Comparison of ENCODE assay signal across 9 mouse cellular contexts in the genomic region with DNA sequence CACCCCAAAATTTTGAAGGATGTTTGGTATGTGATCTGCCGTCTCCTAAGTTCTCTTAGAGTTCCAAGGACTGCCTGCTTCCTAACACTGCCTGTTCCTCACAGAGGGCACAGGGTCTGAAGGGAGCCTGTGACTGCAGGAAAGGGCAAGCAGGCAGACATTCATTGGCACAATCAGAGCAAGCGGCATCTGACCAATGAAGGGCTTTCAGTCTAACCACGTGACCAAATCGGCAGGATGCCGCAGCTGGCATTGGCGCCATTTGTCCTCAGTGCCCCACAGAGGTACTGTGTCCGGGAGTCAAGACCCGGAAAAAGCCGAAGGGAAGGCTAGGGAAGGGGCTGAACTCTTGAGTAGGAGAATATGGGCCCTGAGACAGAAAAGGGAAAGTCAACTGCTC. TPM values are rescaled to one million over a fixed set of nuclear protein-coding genes. Genes with fewer than 3 reads are reported as not detected.
A peak's percentile ranks its signal among the peaks of the same experiment; 100 is the strongest.
DNase-seq lines count a peak whose midpoint lies in the region; ATAC-seq and TF ChIP-seq lines count a peak whose summit lies in the region.
"Had no signal": no experiment of that assay in that cellular context is flagged by ENCODE, and none has a peak within 500 bp of the region (broad histone marks: within the 10 kb centered on the region; RNA-seq: fewer than 3 reads in every experiment).

No protein-coding gene starts in this region.

- peak overlapping the region; percentile 39; the same call in 1 of the 2 replicates for H3K27ac ChIP-seq in layer of hippocampus, adult 2 months
- no peak overlapping the region for H3K27ac ChIP-seq in forebrain, embryonic 11.5 days (ENCODE audit: low read depth, low read length)
- peak overlapping the region; percentile 64 for H3K27ac ChIP-seq in liver, embryonic 16.5 days (ENCODE audit: low read length)

- ATAC-seq in forebrain, embryonic 11.5 days (replicated peaks; ENCODE audit: low FRiP score), result peak; percentile 43
- ATAC-seq in liver, embryonic 16.5 days (ENCODE audit: low read depth), result no peak

- no peak overlapping the region for H3K4me2 ChIP-seq in forebrain, embryonic 11.5 days (ENCODE audit: low read depth, low read length, severe bottlenecking)
- no peak overlapping the region for H3K4me2 ChIP-seq in liver, embryonic 16.5 days (ENCODE audit: low read depth, low read length)

- H3K9ac ChIP-seq in forebrain, embryonic 11.5 days (ENCODE audit: low read length), result no peak overlapping the region
- H3K9ac ChIP-seq in liver, embryonic 16.5 days (ENCODE audit: low read depth, low read length), result no peak overlapping the region

- no peak for DNase-seq in layer of hippocampus, adult 2 months (ENCODE audit: low spot score in 2 of 2)
- DNase-seq in layer of hippocampus, postnatal 14 days (ENCODE audit: low spot score in 2 of 2), result no peak
- peak; percentile 67 for DNase-seq in brain, embryonic 14.5 days (ENCODE audit: low read depth)
- no peak for DNase-seq in forebrain, embryonic 11.5 days (ENCODE audit: low spot score)
- no peak for DNase-seq in adrenal gland, postnatal 36 days
- no peak for DNase-seq in thymus, postnatal 0 days (ENCODE audit: low spot score)
- DNase-seq in gastrocnemius, postnatal 4 days (ENCODE audit: low spot score in 2 of 2), result no peak

- H3K4me3 ChIP-seq in layer of hippocampus, adult 2 months, result no peak overlapping the region
- H3K4me3 ChIP-seq in forebrain, embryonic 11.5 days (ENCODE audit: low read depth, low read length), result no peak overlapping the region
- H3K4me3 ChIP-seq in liver, embryonic 16.5 days (ENCODE audit: low read depth, low read length), result no peak overlapping the region

- WGBS in forebrain, embryonic 11.5 days, result 62% methylated on average over 9 of the region's 9 CpGs
- 53% methylated on average over 9 of the region's 9 CpGs for WGBS in liver, embryonic 16.5 days (ENCODE audit: insufficient replicate concordance)

- TF ChIP-seq POLR2A in brain, embryonic 14.5 days (IDR thresholded peaks at IDR 0.05; ENCODE audit: borderline replicate concordance, extremely low read depth, insufficient read depth, insufficient read length, poor library complexity, severe bottlenecking), result no peak

- no peaks in the 10 kb centered on the region for H3K4me1 ChIP-seq in forebrain, embryonic 11.5 days (replicated peaks; ENCODE audit: control insufficient read depth, insufficient read depth, low read length)
- H3K4me1 ChIP-seq in liver, embryonic 16.5 days (ENCODE audit: control insufficient read depth, low read depth, low read length), result peaks cover 8% of the 10 kb centered on the region

- no peaks in the 10 kb centered on the region for H3K9me3 ChIP-seq in forebrain, embryonic 11.5 days (ENCODE audit: control insufficient read depth, low read length)
- no peaks in the 10 kb centered on the region for H3K9me3 ChIP-seq in liver, embryonic 16.5 days (replicated peaks; ENCODE audit: control insufficient read depth, low read length)

- H3K27me3 ChIP-seq in forebrain, embryonic 11.5 days (ENCODE audit: control insufficient read depth, insufficient read depth, low read length), result no peaks in the 10 kb centered on the region
- no peaks in the 10 kb centered on the region for H3K27me3 ChIP-seq in liver, embryonic 16.5 days (ENCODE audit: control insufficient read depth, insufficient read depth, low read depth, low read length)

- no peaks in the 10 kb centered on the region for H3K36me3 ChIP-seq in forebrain, embryonic 11.5 days (ENCODE audit: control insufficient read depth, insufficient read depth, low read length)
- H3K36me3 ChIP-seq in liver, embryonic 16.5 days (ENCODE audit: control insufficient read depth, insufficient read depth), result no peaks in the 10 kb centered on the region

- no peak for TF ChIP-seq CTCF in layer of hippocampus, adult 2 months (conservative IDR thresholded peaks at IDR 0.05)
- TF ChIP-seq CTCF in brain, embryonic 14.5 days (IDR thresholded peaks at IDR 0.05; ENCODE audit: borderline replicate concordance, extremely low read depth, insufficient read depth, insufficient read length), result no peak

RNA-seq across cellular contexts. Expression of a gene that starts 2.5 kb away (rescaled TPM):
- total RNA-seq in layer of hippocampus, adult 2 months (2021), result 1 to 10 TPM in 1 of 2 experiments, under 1 TPM in 1; 0.83 to 1.5 TPM
- under 1 TPM in 1 of 2 experiments, not detected in 1; 0.94 TPM for total RNA-seq in layer of hippocampus, postnatal 14 days (2021)
- 0.10 and 0.12 TPM in 2 replicates for polyA plus RNA-seq in brain, embryonic 14.5 days (2012; rRNA removed)
- polyA plus RNA-seq in forebrain, embryonic 11.5 days (2014; fragmentation: Nextera tagmentation; extraction: Ambion mirVana), result not detected in 2 replicates
- 0.71 and 1.0 TPM in 2 replicates for polyA plus RNA-seq in liver, embryonic 16.5 days (2015; fragmentation: Nextera tagmentation; extraction: Ambion mirVana)
- total RNA-seq in adrenal gland, postnatal 36 days (2021), result not detected
- 0.23 and 0.29 TPM in 2 replicates for polyA plus RNA-seq in thymus, postnatal 0 days (2015; fragmentation: Nextera tagmentation; extraction: Ambion mirVana)
- total RNA-seq in gastrocnemius, postnatal 4 days (2021), result not detected
- total RNA-seq: gastrocnemius, adult 8-10 months had no signal

RNA-seq across cellular contexts. Expression of a gene that starts 16.5 kb away (rescaled TPM):
- 10 to 100 TPM; 17.5 to 22.2 TPM for total RNA-seq in layer of hippocampus, adult 2 months (2021)
- total RNA-seq in layer of hippocampus, postnatal 14 days (2021), result 10 to 100 TPM; 12.6 to 12.9 TPM
- 27.1 and 71.0 TPM in 2 replicates for polyA plus RNA-seq in brain, embryonic 14.5 days (2012; rRNA removed)
- polyA plus RNA-seq in forebrain, embryonic 11.5 days (2014; fragmentation: Nextera tagmentation; extraction: Ambion mirVana), result 99.5 and 102 TPM in 2 replicates
- polyA plus RNA-seq in liver, embryonic 16.5 days (2015; fragmentation: Nextera tagmentation; extraction: Ambion mirVana), result 12.0 and 12.1 TPM in 2 replicates
- total RNA-seq in adrenal gland, postnatal 36 days (2021), result 1 to 10 TPM; 1.0 to 1.6 TPM
- 16.7 and 17.1 TPM in 2 replicates for polyA plus RNA-seq in thymus, postnatal 0 days (2015; fragmentation: Nextera tagmentation; extraction: Ambion mirVana)
- 1 to 10 TPM; 4.1 to 6.0 TPM for total RNA-seq in gastrocnemius, postnatal 4 days (2021)
- total RNA-seq: gastrocnemius, adult 8-10 months had no signal

RNA-seq across cellular contexts. Expression of a gene that starts 48.2 kb away (rescaled TPM):
- total RNA-seq in layer of hippocampus, adult 2 months (2021), result 100 to 1,000 TPM; 185 to 201 TPM
- 100 to 1,000 TPM; 184 to 194 TPM for total RNA-seq in layer of hippocampus, postnatal 14 days (2021)
- 64.9 and 101 TPM in 2 replicates for polyA plus RNA-seq in brain, embryonic 14.5 days (2012; rRNA removed)
- 52.0 and 68.1 TPM in 2 replicates for polyA plus RNA-seq in forebrain, embryonic 11.5 days (2014; fragmentation: Nextera tagmentation; extraction: Ambion mirVana)
- polyA plus RNA-seq in liver, embryonic 16.5 days (2015; fragmentation: Nextera tagmentation; extraction: Ambion mirVana), result 0.08 and 0.30 TPM in 2 replicates
- total RNA-seq in adrenal gland, postnatal 36 days (2021), result 1 to 10 TPM; 5.6 to 8.1 TPM
- polyA plus RNA-seq in thymus, postnatal 0 days (2015; fragmentation: Nextera tagmentation; extraction: Ambion mirVana), result 2.2 and 3.4 TPM in 2 replicates
- total RNA-seq in gastrocnemius, postnatal 4 days (2021), result 1 to 10 TPM; 3.0 to 5.9 TPM

Comparison
In these comparisons a context has a peak if more than half of its experiments do, and no peak if none do; other contexts are left out.
1. RNA of a gene that starts 48.2 kb away (total RNA-seq): 185 to 201 TPM in layer of hippocampus, adult 2 months and 184 to 194 TPM in layer of hippocampus, postnatal 14 days; 5.6 to 8.1 TPM in adrenal gland, postnatal 36 days and 3.0 to 5.9 TPM in gastrocnemius, postnatal 4 days; every median in the first group is over 10 times any median in the second.